In genomic region chr6:135441126-135441871, GRCm38 (mm10) we compare ENCODE assay signal across 9 mouse cellular contexts.
DNase-seq lines count a peak whose midpoint lies in the region; ATAC-seq and TF ChIP-seq lines count a peak whose summit lies in the region.
"Had no signal": no experiment of that assay in that cellular context is flagged by ENCODE, and none has a peak within 500 bp of the region (broad histone marks: within the 10 kb centered on the region; RNA-seq: fewer than 3 reads in every experiment).

No protein-coding gene starts in this region.

- peak; percentile 18 for DNase-seq in embryo, embryonic 10.5 days (ENCODE audit: low spot score)
- DNase-seq in frontal cortex, postnatal 14 days (ENCODE audit: low spot score in 2 of 2) = peak; percentile 43 to 48
- peak; percentile 26 for DNase-seq in left cerebral cortex, adult 11 months (ENCODE audit: low spot score)
- DNase-seq in heart, postnatal 25 days (ENCODE audit: low spot score) = no peak
- no peak for DNase-seq in liver, postnatal 0 days
- no peak for DNase-seq in urinary bladder, adult 2 months (ENCODE audit: low spot score)
- DNase-seq: thymus, postnatal 25 days had no signal

- H3K36me3 ChIP-seq in neural tube, embryonic 13.5 days = no peaks in the 10 kb centered on the region
- H3K36me3 ChIP-seq in liver, postnatal 0 days (replicated peaks; ENCODE audit: insufficient read depth, low read length) = no peaks in the 10 kb centered on the region
- H3K36me3 ChIP-seq: limb, embryonic 15.5 days had no signal

- H3K9me3 ChIP-seq in neural tube, embryonic 13.5 days = no peaks in the 10 kb centered on the region
- H3K9me3 ChIP-seq in liver, postnatal 0 days (ENCODE audit: low read length) = no peaks in the 10 kb centered on the region
- H3K9me3 ChIP-seq: limb, embryonic 15.5 days had no signal

- intact Hi-C loops in heart, postnatal 25 days (cut with DNase I) = loop anchor here (10.0 kb wide), 1 partner anchor 244 kb away; no protein-coding TSS in a partner anchor

- H3K27me3 ChIP-seq in neural tube, embryonic 13.5 days = no peaks in the 10 kb centered on the region
- 0 out of 2 replicates have a peak, but pooled peaks cover 2% of the 10 kb centered on the region for H3K27me3 ChIP-seq in liver, postnatal 0 days (ENCODE audit: insufficient read depth, low read length)

- ATAC-seq in neural tube, embryonic 13.5 days (ENCODE audit: low read depth) = peak; percentile 44; the same call in 1 of the 2 replicates
- ATAC-seq in liver, postnatal 0 days = no peak

- peaks cover 19% of the 10 kb centered on the region for H3K4me1 ChIP-seq in neural tube, embryonic 13.5 days (replicated peaks)
- no peaks in the 10 kb centered on the region for H3K4me1 ChIP-seq in liver, postnatal 0 days (ENCODE audit: insufficient read depth)

- WGBS in neural tube, embryonic 13.5 days = 43% methylated on average over 11 of the region's 11 CpGs
- WGBS in liver, postnatal 0 days (ENCODE audit: insufficient replicate concordance) = 73% methylated on average over 11 of the region's 11 CpGs

- no peak overlapping the region for H3K4me3 ChIP-seq in neural tube, embryonic 13.5 days
- no peak overlapping the region for H3K4me3 ChIP-seq in liver, postnatal 0 days (ENCODE audit: low read depth, low read length)
- H3K4me3 ChIP-seq: limb, embryonic 15.5 days had no signal

- no peak overlapping the region for H3K4me2 ChIP-seq in neural tube, embryonic 13.5 days
- no peak overlapping the region for H3K4me2 ChIP-seq in liver, postnatal 0 days (ENCODE audit: low read depth, low read length)
- H3K4me2 ChIP-seq: limb, embryonic 15.5 days had no signal

- H3K27ac ChIP-seq in neural tube, embryonic 13.5 days (replicated peaks) = peak overlapping the region; percentile 39
- H3K27ac ChIP-seq in liver, postnatal 0 days (ENCODE audit: low read depth) = no peak overlapping the region
- H3K27ac ChIP-seq: limb, embryonic 15.5 days had no signal

- no peak for TF ChIP-seq CTCF in liver, postnatal 0 days (IDR thresholded peaks at IDR 0.05; ENCODE audit: low read depth)

- no peak for TF ChIP-seq EP300 in liver, postnatal 0 days (IDR thresholded peaks at IDR 0.05; ENCODE audit: low read depth)

- H3K9ac ChIP-seq in neural tube, embryonic 13.5 days = no peak overlapping the region
- H3K9ac ChIP-seq in liver, postnatal 0 days (replicated peaks) = no peak overlapping the region
- H3K9ac ChIP-seq: limb, embryonic 15.5 days had no signal

Comparison
In these comparisons a context has a peak if more than half of its experiments do, and no peak if none do; other contexts are left out.
1. DNase-seq: peak in embryo, embryonic 10.5 days (single experiment), frontal cortex, postnatal 14 days (2 of 2) and left cerebral cortex, adult 11 months (single experiment); none in heart, postnatal 25 days (single experiment), liver, postnatal 0 days (single experiment) and urinary bladder, adult 2 months (single experiment).